Mouse (Mus musculus) stomach, embryonic 14.5 days (tissue): ENCODE data around the gene Sult4a1. TPM values are rescaled to one million over a fixed set of nuclear protein-coding genes. Genes with fewer than 3 reads are reported as not detected.

Experiments used
- ATAC-seq: fragments of 200-750 bp; cut with Nextera tagmentation; 2 replicates; pipeline ENCODE4 v1.8.0; 2017; ENCODE audit warnings: low read depth, moderate TSS enrichment; ENCODE audit not compliant: insufficient number of reproducible peaks, insufficient read depth, low FRiP score
- H3K27ac ChIP-seq: fragments of 300-500 bp; sonication (generic); 2 replicates; pipeline ENCODE4 v1.5.1; 2014; ENCODE audit warnings: mild to moderate bottlenecking, low read length, moderate library complexity, mixed read lengths
- H3K27me3 ChIP-seq: fragments of 300-500 bp; sonication (generic); 2 replicates; pipeline ENCODE4 v1.6.1; 2014; ENCODE audit warnings: low read length, control low read depth, mixed read lengths; ENCODE audit not compliant: control insufficient read depth, insufficient read depth
- H3K36me3 ChIP-seq: fragments of 300-500 bp; sonication (generic); 2 replicates; pipeline ENCODE4 v1.6.1; 2014; ENCODE audit warnings: mild to moderate bottlenecking, control low read depth, low read length, moderate library complexity, mixed read lengths; ENCODE audit not compliant: control insufficient read depth, insufficient read depth
- H3K4me1 ChIP-seq: fragments of 300-500 bp; sonication (generic); 2 replicates; pipeline ENCODE4 v1.6.1; 2014; ENCODE audit warnings: low read length, control low read depth, mixed read lengths; ENCODE audit not compliant: control insufficient read depth, insufficient read depth
- H3K4me2 ChIP-seq: fragments of 300-500 bp; sonication (generic); replicated peaks from 2 replicates; pipeline ENCODE4 v1.6.1; 2014; ENCODE audit warnings: low read depth, low read length, control low read depth
- H3K4me3 ChIP-seq: fragments of 300-500 bp; sonication (generic); 2 replicates; pipeline ENCODE4 v1.5.1; 2014; ENCODE audit warnings: low read depth, low read length, control low read depth
- H3K9ac ChIP-seq: fragments of 300-500 bp; sonication (generic); replicated peaks from 2 replicates; pipeline ENCODE4 v1.6.1; 2014; ENCODE audit warnings: low read depth, mild to moderate bottlenecking, control low read depth, low read length, moderate library complexity, mixed read lengths
- H3K9me3 ChIP-seq: fragments of 300-500 bp; sonication (generic); 2 replicates; pipeline ENCODE4 v1.6.1; 2016; ENCODE audit warnings: low read depth, low read length, control low read depth; ENCODE audit not compliant: control insufficient read depth
- WGBS: fragments of 180-500 bp; shearing (Covaris S2); extraction: QIAGEN DNeasy Blood & Tissue Kit; methylation state at CpG from one replicate; pipeline ENCODE4 v1.1.7; 2014; 5-methylcytosine and 5-hydroxymethylcytosine counted together
- polyA plus RNA-seq: library from polyadenylated mRNA; unstranded; fragments of >200 nt; fragmentation: Nextera tagmentation; extraction: Ambion mirVana; gene quantifications from 2 replicates; pipeline ENCODE4 v1.2.1, GENCODE M21; 2014

Gene Sult4a1
- polyA plus RNA-seq, 1 experiment from 2014 or later: 3.6 TPM

- no peak overlapping the region for H3K9ac ChIP-seq
- 2% methylated on average over 13 of the region's 13 CpGs for WGBS
Measured at GRCm38 (mm10) chr15:84070116-84070676, 35.4 kb downstream of the Sult4a1 start.

GRCm38 (mm10) chr15:84069455-84070050 lies 36.0 kb downstream of the Sult4a1 start:
- 8% methylated on average over 16 of the region's 16 CpGs for WGBS
- no peaks in the 10 kb centered on the region for H3K36me3 ChIP-seq

More at GRCm38 (mm10) chr15:84070116-84070676, 35.4 kb downstream of the Sult4a1 start:
- Histone ChIP-seq H3K4me2 (0 out of 2 replicates have a peak overlapping the region, but pooled peaks have one; percentile 13), H3K27ac (no peak overlapping the region), H3K4me1 (0 out of 2 replicates have a peak, but pooled peaks cover 2% of the 10 kb centered on the region), H3K4me3 (no peak overlapping the region), H3K9me3 (peaks cover 3% of the 10 kb centered on the region; the same call in 1 of the 2 replicates), H3K36me3 (no peaks in the 10 kb centered on the region), H3K27me3 (0 out of 2 replicates have a peak, but pooled peaks cover 8% of the 10 kb centered on the region)
- ATAC-seq: no peak

GRCm38 (mm10) chr15:84065701-84066100 lies 39.9 kb downstream of the Sult4a1 start:
- Histone ChIP-seq H3K4me2 (no peak overlapping the region), H3K4me3 (no peak overlapping the region), H3K27ac (no peak overlapping the region), H3K9ac (no peak overlapping the region), H3K27me3 (0 out of 2 replicates have a peak, but pooled peaks cover 8% of the 10 kb centered on the region), H3K36me3 (no peaks in the 10 kb centered on the region), H3K4me1 (0 out of 2 replicates have a peak, but pooled peaks cover 5% of the 10 kb centered on the region), H3K9me3 (peaks cover 3% of the 10 kb centered on the region; the same call in 1 of the 2 replicates)
- WGBS: 65% methylated on average over 4 of the region's 4 CpGs
- ATAC-seq: no peak

More at GRCm38 (mm10) chr15:84069455-84070050, 36.0 kb downstream of the Sult4a1 start:
- no peak for ATAC-seq
- H3K9ac ChIP-seq: no peak overlapping the region
- H3K4me1 ChIP-seq: 0 out of 2 replicates have a peak, but pooled peaks cover 5% of the 10 kb centered on the region
- 0 out of 2 replicates have a peak overlapping the region, but pooled peaks have one; percentile 13 for H3K4me2 ChIP-seq
- H3K27ac ChIP-seq: no peak overlapping the region
- no peak overlapping the region for H3K4me3 ChIP-seq
- H3K9me3 ChIP-seq: peaks cover 3% of the 10 kb centered on the region; the same call in 1 of the 2 replicates
- 0 out of 2 replicates have a peak, but pooled peaks cover 8% of the 10 kb centered on the region for H3K27me3 ChIP-seq

- 0 out of 2 replicates have a peak, but pooled peaks cover 3% of the 10 kb centered on the region for H3K27me3 ChIP-seq
- peak within 1 kb of the TSS; percentile 22 for H3K4me3 ChIP-seq
- no peak for ATAC-seq
Measured at GRCm38 (mm10) chr15:84065140-84065539, 40.4 kb downstream of the Sult4a1 start, which contains the start of gene Efcab6. Gene Efcab6 (minus strand): TSS chr15:84065379.

GRCm38 (mm10) chr15:84058841-84059240 lies 46.7 kb downstream of the Sult4a1 start:
- Histone ChIP-seq H3K36me3 (no peaks in the 10 kb centered on the region), H3K4me1 (no peaks in the 10 kb centered on the region), H3K4me2 (no peak overlapping the region), H3K27ac (no peak overlapping the region), H3K9ac (no peak overlapping the region), H3K27me3 (no peaks in the 10 kb centered on the region), H3K4me3 (no peak overlapping the region), H3K9me3 (no peaks in the 10 kb centered on the region)
- ATAC-seq: no peak
- WGBS: 77% methylated on average over 6 of the region's 6 CpGs

More at GRCm38 (mm10) chr15:84065140-84065539, 40.4 kb downstream of the Sult4a1 start, which contains the start of gene Efcab6:
- Histone ChIP-seq H3K9ac (no peak within 1 kb of the TSS), H3K27ac (no peak within 1 kb of the TSS), H3K9me3 (peaks cover 3% of the 10 kb centered on the region; the same call in 1 of the 2 replicates), H3K4me1 (0 out of 2 replicates have a peak, but pooled peaks cover 4% of the 10 kb centered on the region), H3K4me2 (peak within 1 kb of the TSS; percentile 35), H3K36me3 (no peaks in the 10 kb centered on the region)
- WGBS: 2% methylated on average over 29 of the region's 29 CpGs

GRCm38 (mm10) chr15:84056083-84056482 lies 49.5 kb downstream of the Sult4a1 start:
- no peaks in the 10 kb centered on the region for H3K9me3 ChIP-seq
- H3K4me2 ChIP-seq: no peak overlapping the region
- H3K4me3 ChIP-seq: no peak overlapping the region
- no peaks in the 10 kb centered on the region for H3K36me3 ChIP-seq
- WGBS: 67% methylated on average over 5 of the region's 5 CpGs
- no peaks in the 10 kb centered on the region for H3K27me3 ChIP-seq
- no peak for ATAC-seq
- no peak overlapping the region for H3K27ac ChIP-seq
- H3K9ac ChIP-seq: no peak overlapping the region
- peaks cover 2% of the 10 kb centered on the region; the same call in 1 of the 2 replicates for H3K4me1 ChIP-seq

GRCm38 (mm10) chr15:84053859-84054258 lies 51.7 kb downstream of the Sult4a1 start:
- ATAC-seq: no peak
- Histone ChIP-seq H3K36me3 (no peaks in the 10 kb centered on the region), H3K4me3 (no peak overlapping the region), H3K27me3 (no peaks in the 10 kb centered on the region), H3K9me3 (no peaks in the 10 kb centered on the region), H3K27ac (no peak overlapping the region), H3K4me1 (peaks cover 2% of the 10 kb centered on the region; the same call in 1 of the 2 replicates), H3K4me2 (no peak overlapping the region), H3K9ac (no peak overlapping the region)
- WGBS: 41% methylated on average over 9 of the region's 9 CpGs

- no peak overlapping the region for H3K4me2 ChIP-seq
- H3K9ac ChIP-seq: no peak overlapping the region
- no peaks in the 10 kb centered on the region for H3K9me3 ChIP-seq
- H3K27me3 ChIP-seq: no peaks in the 10 kb centered on the region
- H3K4me1 ChIP-seq: peaks cover 2% of the 10 kb centered on the region; the same call in 1 of the 2 replicates
- no peaks in the 10 kb centered on the region for H3K36me3 ChIP-seq
- no peak for ATAC-seq
- 90% methylated on average over 4 of the region's 4 CpGs for WGBS
- no peak overlapping the region for H3K27ac ChIP-seq
- no peak overlapping the region for H3K4me3 ChIP-seq
Measured at GRCm38 (mm10) chr15:84053240-84053639, 52.3 kb downstream of the Sult4a1 start.
